Mouse (Mus musculus): ENCODE results near the gene Pgm2. TPM values are rescaled to one million over a fixed set of nuclear protein-coding genes. Genes with fewer than 3 reads are reported as not detected.

Gene Pgm2
- polyA plus RNA-seq (2016; fragmentation: Nextera tagmentation; extraction: Ambion mirVana) = 32.0 and 35.2 TPM in 2 replicates

DNA sequence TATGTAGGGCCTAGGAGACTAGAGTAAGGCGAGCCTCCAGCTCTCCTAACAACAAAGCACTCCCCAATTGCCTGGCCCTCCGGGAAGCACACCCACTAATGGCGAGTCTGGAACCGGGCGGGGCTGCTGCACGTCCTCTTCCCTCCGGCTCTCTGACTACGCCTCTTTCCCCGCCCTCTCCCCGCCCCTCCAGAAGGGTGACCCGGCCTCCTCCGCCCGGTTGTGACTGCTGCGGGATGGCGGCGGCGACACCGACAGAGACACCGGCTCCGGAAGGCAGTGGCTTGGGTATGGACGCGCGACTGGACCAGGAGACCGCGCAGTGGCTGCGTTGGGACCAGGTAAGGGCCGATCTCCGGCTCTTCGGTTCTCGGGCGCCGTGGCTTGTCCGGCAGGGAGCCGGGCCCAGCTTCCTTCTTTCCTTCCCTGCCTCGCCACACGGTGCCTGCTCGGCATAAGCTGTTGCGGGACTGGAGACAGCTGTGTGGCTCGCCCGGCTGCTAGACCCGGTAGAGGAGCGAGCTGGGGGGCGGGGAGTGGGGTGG lies at the start of gene Pgm2:
Pgm2 (plus strand) TSS at position 203 of the 545 bp plus-strand sequence.
- Histone ChIP-seq H3K36me3 (peaks cover 9% of the 10 kb centered on the region; the same call in 1 of the 2 replicates), H3K4me2 (peak within 1 kb of the TSS; percentile 83), H3K27me3 (no peaks in the 10 kb centered on the region), H3K4me1 (replicated peaks) (peaks cover 11% of the 10 kb centered on the region), H3K27ac (peak within 1 kb of the TSS; percentile 66), H3K9me3 (no peaks in the 10 kb centered on the region), H3K4me3 (replicated peaks) (peak within 1 kb of the TSS; percentile 74), H3K9ac (replicated peaks) (peak within 1 kb of the TSS; percentile 79)
- under 1% methylated on average over 43 of the region's 43 CpGs for WGBS
- ATAC-seq (ENCODE audit: insufficient number of reproducible peaks, insufficient read depth, low FRiP score, low TSS enrichment, low read depth) = peak; percentile 86

DNA sequence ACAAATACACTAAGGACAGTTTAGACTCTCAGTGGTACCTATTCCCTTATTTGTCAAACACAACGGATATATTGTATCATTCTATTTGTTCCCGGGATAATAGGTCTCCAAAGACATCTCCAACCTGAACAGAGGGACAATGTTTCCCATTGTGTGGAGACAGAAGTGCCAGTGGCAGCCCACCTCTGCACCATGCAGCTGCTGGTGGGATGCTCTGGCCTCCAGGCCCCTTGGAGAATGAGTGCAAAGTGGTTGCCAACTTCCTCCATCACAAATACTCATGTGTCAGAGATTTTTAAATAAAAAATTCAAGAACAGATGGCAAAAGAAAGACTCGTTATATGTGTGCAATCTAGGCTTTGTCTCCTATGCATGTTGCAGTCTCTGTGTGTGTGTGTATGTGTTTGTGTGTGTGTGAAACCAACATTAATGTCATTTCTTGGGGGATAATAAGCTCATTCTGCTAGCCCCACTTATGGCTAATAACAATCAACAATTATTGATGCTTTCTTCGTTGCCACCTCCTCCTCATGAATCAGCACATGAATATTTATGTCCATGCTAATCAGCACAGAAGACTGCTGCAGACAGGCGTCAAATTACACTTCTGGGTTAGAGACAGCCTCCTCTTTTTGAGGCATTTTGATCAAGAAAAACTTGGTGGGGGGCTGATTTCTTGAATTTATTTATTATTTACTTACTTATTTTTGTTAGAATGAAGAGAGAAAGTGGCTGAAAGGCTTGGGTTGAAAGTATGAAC lies 48.9 kb upstream of the Pgm2 start:
- Histone ChIP-seq H3K27me3 (no peaks in the 10 kb centered on the region), H3K9me3 (no peaks in the 10 kb centered on the region), H3K27ac (no peak overlapping the region), H3K4me3 (replicated peaks) (no peak overlapping the region), H3K9ac (replicated peaks) (no peak overlapping the region), H3K36me3 (no peaks in the 10 kb centered on the region), H3K4me2 (no peak overlapping the region), H3K4me1 (replicated peaks) (peaks cover 12% of the 10 kb centered on the region)
- ATAC-seq (ENCODE audit: insufficient number of reproducible peaks, insufficient read depth, low FRiP score, low TSS enrichment, low read depth) = no peak
- WGBS = 64% methylated on average over 5 of the region's 5 CpGs

DNA sequence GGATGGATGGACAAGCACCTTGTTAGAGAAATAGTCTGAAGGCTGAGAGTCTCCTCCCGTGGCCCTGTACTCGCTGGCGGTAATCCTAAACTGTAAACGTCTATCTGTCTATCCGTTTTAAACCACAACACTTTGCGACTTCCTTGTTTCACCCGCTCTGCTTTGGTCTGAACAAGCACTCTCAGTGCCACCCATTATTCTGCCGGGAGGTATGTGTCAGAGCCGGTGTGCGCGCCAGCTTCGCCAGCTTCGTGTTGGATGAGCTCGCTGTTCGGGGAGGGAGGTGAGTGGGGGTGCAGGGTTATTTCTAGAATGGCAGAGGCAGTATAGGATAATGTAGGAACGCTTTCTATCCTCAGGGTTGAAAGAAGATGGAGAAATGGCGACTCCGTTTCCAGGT lies 48.0 kb upstream of the Pgm2 start:
- H3K4me1 ChIP-seq (replicated peaks) = peaks cover 12% of the 10 kb centered on the region
- H3K36me3 ChIP-seq = no peaks in the 10 kb centered on the region
- no peaks in the 10 kb centered on the region for H3K9me3 ChIP-seq
- H3K9ac ChIP-seq (replicated peaks) = no peak overlapping the region
- H3K27ac ChIP-seq = no peak overlapping the region
- no peaks in the 10 kb centered on the region for H3K27me3 ChIP-seq
- ATAC-seq (ENCODE audit: insufficient number of reproducible peaks, insufficient read depth, low FRiP score, low TSS enrichment, low read depth) = no peak
- no peak overlapping the region for H3K4me2 ChIP-seq
- WGBS = 90% methylated on average over 18 of the region's 18 CpGs
- H3K4me3 ChIP-seq (replicated peaks) = no peak overlapping the region

DNA sequence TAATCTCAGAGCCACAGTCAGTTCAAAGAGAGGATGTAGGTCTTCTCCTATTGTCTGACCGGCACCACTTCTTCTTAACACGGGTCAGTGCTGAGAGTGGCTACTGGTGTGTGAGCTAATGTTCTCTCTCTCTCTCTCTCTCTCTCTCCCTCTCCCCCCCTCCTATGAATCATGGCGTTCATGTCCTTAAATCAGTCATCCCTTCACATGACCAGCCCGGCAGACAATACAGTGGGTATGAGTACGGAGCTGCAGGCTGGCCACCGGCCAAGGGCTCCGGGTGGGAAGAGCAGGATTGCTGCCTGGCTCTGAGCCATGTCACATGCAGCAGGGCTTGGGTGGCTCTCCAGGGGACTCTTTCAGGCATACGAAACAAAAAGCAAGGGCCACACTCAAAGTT lies 47.2 kb upstream of the Pgm2 start:
- H3K36me3 ChIP-seq = no peaks in the 10 kb centered on the region
- H3K27me3 ChIP-seq = no peaks in the 10 kb centered on the region
- H3K27ac ChIP-seq = no peak overlapping the region
- H3K4me2 ChIP-seq = no peak overlapping the region
- WGBS = 73% methylated on average over 8 of the region's 8 CpGs
- no peak overlapping the region for H3K4me3 ChIP-seq (replicated peaks)
- H3K9me3 ChIP-seq = no peaks in the 10 kb centered on the region
- no peak for ATAC-seq (ENCODE audit: insufficient number of reproducible peaks, insufficient read depth, low FRiP score, low TSS enrichment, low read depth)
- H3K4me1 ChIP-seq (replicated peaks) = peaks cover 12% of the 10 kb centered on the region
- no peak overlapping the region for H3K9ac ChIP-seq (replicated peaks)

DNA sequence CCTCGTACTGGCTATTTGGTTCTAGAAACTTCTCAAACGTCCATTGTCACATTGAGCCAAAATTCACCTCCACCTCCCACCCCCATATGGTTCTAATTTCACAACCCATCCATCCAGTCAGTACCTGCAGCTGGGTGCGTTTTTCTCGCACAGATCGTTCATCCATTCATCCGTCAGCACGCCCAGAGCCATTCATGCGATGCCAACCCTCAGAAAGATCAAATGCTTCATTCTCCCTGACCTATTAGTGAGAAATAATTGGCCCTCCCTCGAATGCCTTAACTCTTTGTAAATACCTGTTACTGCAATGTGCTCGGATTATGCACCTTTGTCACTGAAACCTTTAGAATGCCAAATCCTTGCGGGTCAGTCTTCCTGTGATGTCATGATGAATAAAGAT lies 45.8 kb upstream of the Pgm2 start:
- Histone ChIP-seq H3K4me2 (no peak overlapping the region), H3K4me3 (replicated peaks) (no peak overlapping the region), H3K36me3 (no peaks in the 10 kb centered on the region), H3K27ac (no peak overlapping the region), H3K4me1 (replicated peaks) (peaks cover 12% of the 10 kb centered on the region), H3K9me3 (0 out of 2 replicates have a peak, but pooled peaks cover 3% of the 10 kb centered on the region), H3K27me3 (no peaks in the 10 kb centered on the region), H3K9ac (replicated peaks) (no peak overlapping the region)
- 49% methylated on average over 11 of the region's 11 CpGs for WGBS
- ATAC-seq (ENCODE audit: insufficient number of reproducible peaks, insufficient read depth, low FRiP score, low TSS enrichment, low read depth) = no peak

DNA sequence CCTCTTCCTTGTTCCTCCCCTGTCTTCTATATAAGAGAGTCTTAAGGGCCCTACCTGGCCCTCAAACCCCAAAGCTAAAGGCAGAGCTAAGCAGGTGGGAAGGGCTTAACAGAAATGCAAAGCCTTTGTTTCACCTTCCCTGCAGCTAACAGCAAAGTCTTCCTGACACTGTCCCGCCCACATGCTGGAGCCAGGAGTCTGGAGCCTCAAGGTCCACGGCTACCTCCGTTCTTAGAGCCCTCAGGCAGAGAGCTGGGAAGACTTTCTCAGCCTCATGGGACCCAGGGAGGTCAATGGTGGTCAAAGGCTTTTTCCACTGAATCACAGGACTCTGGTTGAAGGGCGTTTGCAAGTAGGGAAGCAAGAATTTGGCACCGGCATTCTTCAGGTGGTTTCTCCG lies 44.8 kb upstream of the Pgm2 start:
- H3K4me2 ChIP-seq = no peak overlapping the region
- H3K36me3 ChIP-seq = no peaks in the 10 kb centered on the region
- no peak for ATAC-seq (ENCODE audit: insufficient number of reproducible peaks, insufficient read depth, low FRiP score, low TSS enrichment, low read depth)
- H3K27ac ChIP-seq = no peak overlapping the region
- no peak overlapping the region for H3K4me3 ChIP-seq (replicated peaks)
- WGBS = 58% methylated on average over 6 of the region's 6 CpGs
- peaks cover 12% of the 10 kb centered on the region for H3K4me1 ChIP-seq (replicated peaks)
- 0 out of 2 replicates have a peak, but pooled peaks cover 3% of the 10 kb centered on the region for H3K9me3 ChIP-seq
- H3K9ac ChIP-seq (replicated peaks) = no peak overlapping the region
- no peaks in the 10 kb centered on the region for H3K27me3 ChIP-seq

DNA sequence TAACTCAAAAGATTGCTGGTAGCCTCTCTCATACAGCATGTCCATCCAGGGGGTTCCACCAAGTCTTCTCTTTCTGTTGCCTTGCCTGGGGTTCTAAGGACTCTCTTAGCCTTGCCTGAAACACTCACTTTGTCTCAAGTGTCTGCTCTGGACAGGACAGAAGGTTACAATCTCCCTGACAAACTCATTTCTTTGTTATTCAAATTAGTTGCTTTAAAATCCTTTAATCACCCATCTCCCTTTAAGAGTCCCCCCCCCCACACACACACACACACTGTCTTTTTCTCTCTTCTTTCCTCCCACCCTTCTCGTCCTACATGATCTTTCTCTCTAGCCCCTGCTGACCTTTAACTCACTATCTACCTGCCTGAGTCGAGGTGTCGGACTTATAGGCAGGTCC lies 44.1 kb upstream of the Pgm2 start:
- H3K9ac ChIP-seq (replicated peaks) = no peak overlapping the region
- no peak overlapping the region for H3K4me2 ChIP-seq
- WGBS = 65% methylated on average over 3 of the region's 3 CpGs
- no peak for ATAC-seq (ENCODE audit: insufficient number of reproducible peaks, insufficient read depth, low FRiP score, low TSS enrichment, low read depth)
- no peaks in the 10 kb centered on the region for H3K36me3 ChIP-seq
- peaks cover 12% of the 10 kb centered on the region for H3K4me1 ChIP-seq (replicated peaks)
- 0 out of 2 replicates have a peak, but pooled peaks cover 3% of the 10 kb centered on the region for H3K9me3 ChIP-seq
- no peak overlapping the region for H3K27ac ChIP-seq
- H3K4me3 ChIP-seq (replicated peaks) = no peak overlapping the region
- H3K27me3 ChIP-seq = no peaks in the 10 kb centered on the region

DNA sequence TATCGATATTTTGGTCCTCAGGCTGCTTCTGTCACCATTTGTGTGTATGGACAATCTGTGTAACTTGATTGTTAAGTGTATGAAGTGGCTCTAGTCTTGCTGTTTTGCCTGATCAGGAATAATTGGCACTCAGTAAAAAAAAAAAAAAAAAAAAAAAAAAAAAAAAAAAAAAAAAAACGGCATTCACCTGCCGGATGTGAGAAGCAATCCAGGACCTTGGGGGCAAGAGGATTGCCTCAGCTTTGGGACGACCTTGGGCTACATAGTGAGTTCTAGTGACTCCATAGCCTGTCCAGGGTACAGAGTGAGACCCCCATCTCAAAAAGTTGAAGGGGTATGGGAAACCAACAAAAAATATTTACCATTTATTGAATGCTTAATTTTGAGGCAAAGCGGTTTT lies 43.5 kb upstream of the Pgm2 start:
- ATAC-seq (ENCODE audit: insufficient number of reproducible peaks, insufficient read depth, low FRiP score, low TSS enrichment, low read depth) = no peak
- Histone ChIP-seq H3K4me2 (no peak overlapping the region), H3K9ac (replicated peaks) (no peak overlapping the region), H3K4me3 (replicated peaks) (no peak overlapping the region), H3K27ac (no peak overlapping the region), H3K9me3 (0 out of 2 replicates have a peak, but pooled peaks cover 3% of the 10 kb centered on the region), H3K36me3 (no peaks in the 10 kb centered on the region), H3K27me3 (no peaks in the 10 kb centered on the region), H3K4me1 (replicated peaks) (peaks cover 10% of the 10 kb centered on the region)
- 91% methylated on average over 5 of the region's 5 CpGs for WGBS

DNA sequence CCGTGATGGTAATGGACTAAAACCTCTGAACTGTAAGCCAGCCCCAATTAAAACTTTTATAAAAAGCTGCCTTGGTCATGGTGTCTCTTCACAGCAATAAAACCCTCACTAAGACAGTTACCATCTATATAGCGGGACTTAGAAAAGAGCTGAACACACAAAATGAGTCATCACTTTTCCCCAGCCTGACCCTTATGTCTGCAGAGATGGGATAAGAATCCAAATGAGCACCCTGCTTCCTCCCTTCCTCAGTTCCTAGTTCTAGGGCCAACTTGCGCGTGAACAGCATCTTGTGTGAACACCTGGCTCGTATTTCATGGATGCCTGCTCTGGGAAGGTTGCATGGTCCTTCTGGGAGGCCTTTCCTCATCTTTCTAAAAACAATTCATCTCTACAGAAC lies 39.7 kb upstream of the Pgm2 start:
- 78% methylated on average over 5 of the region's 5 CpGs for whole genome bisulfite sequencing
- Histone ChIP-seq H3K4me3 (replicated peaks) (no peak overlapping the region), H3K36me3 (no peaks in the 10 kb centered on the region), H3K4me2 (no peak overlapping the region), H3K9ac (replicated peaks) (no peak overlapping the region), H3K27me3 (no peaks in the 10 kb centered on the region), H3K27ac (no peak overlapping the region), H3K9me3 (peaks cover 8% of the 10 kb centered on the region), H3K4me1 (replicated peaks) (no peaks in the 10 kb centered on the region)
- no peak for ATAC-seq (ENCODE audit: insufficient number of reproducible peaks, insufficient read depth, low FRiP score, low TSS enrichment, low read depth)

DNA sequence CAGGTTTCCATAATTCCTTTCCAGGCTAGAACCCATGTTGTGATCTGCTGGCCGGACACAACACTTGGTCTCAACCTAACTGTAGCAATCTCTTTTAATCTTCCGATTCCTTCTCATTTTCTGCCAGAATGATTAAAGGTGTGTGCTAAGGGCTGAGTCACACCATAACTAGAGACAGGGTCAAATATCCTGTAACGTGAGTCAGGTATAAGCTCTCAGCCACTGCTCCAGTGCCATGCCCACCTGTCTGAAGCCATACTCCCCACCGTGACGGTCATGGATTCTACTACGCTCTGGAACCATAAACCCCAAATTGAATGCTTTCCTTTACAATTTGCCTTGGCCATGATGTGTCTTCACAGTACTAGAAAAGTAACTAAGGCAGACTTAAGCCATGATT lies 36.5 kb upstream of the Pgm2 start:
- H3K27me3 ChIP-seq = no peaks in the 10 kb centered on the region
- H3K9me3 ChIP-seq = peaks cover 8% of the 10 kb centered on the region
- H3K4me3 ChIP-seq (replicated peaks) = no peak overlapping the region
- no peak overlapping the region for H3K9ac ChIP-seq (replicated peaks)
- H3K4me1 ChIP-seq (replicated peaks) = no peaks in the 10 kb centered on the region
- no peak overlapping the region for H3K27ac ChIP-seq
- 86% methylated on average over 6 of the region's 6 CpGs for WGBS
- no peak for ATAC-seq (ENCODE audit: insufficient number of reproducible peaks, insufficient read depth, low FRiP score, low TSS enrichment, low read depth)
- no peaks in the 10 kb centered on the region for H3K36me3 ChIP-seq
- no peak overlapping the region for H3K4me2 ChIP-seq

DNA sequence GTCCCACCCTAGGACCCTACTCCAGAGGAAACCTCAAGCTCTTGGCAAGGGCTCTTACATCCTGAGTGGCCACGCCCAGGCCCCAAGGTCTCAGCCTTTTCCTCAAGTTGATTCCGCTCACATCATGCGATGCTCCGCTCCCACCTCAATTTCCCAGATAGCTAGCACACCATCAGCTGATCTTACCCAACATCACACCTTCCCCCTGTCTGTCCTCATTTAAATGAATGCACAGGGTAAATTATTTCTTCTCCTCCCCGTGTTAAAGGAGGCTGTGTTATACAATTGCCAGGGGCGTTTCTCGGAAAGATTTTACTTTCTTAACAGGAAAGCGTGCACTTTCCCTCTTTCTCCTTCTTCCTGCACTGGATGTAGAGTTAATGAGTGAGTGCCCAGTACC lies 31.9 kb upstream of the Pgm2 start:
- WGBS = 90% methylated on average over 8 of the region's 8 CpGs
- Histone ChIP-seq H3K9me3 (no peaks in the 10 kb centered on the region), H3K27me3 (no peaks in the 10 kb centered on the region), H3K4me1 (replicated peaks) (no peaks in the 10 kb centered on the region), H3K9ac (replicated peaks) (no peak overlapping the region), H3K4me2 (no peak overlapping the region), H3K4me3 (replicated peaks) (no peak overlapping the region), H3K36me3 (no peaks in the 10 kb centered on the region), H3K27ac (no peak overlapping the region)
- no peak for ATAC-seq (ENCODE audit: insufficient number of reproducible peaks, insufficient read depth, low FRiP score, low TSS enrichment, low read depth)

DNA sequence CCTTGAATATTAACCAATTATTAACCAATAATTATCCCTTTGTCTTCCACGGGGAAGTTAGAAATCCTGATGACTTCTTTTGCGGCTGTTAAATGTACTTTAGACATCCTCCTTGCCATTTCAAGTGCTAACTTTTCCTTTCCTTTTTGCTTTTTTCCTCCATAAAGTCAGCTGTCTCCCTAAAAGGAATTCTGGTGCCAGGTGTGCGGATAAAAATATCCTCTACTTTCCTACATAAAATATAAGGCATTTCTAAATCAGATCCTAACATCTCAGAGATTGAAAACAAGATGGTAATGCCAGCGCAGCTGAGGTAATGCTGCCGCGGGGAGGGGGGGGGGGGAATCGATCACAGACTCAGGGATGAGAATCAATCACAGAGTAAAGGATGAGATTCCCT lies 31.1 kb upstream of the Pgm2 start:
- Histone ChIP-seq H3K4me2 (no peak overlapping the region), H3K27me3 (no peaks in the 10 kb centered on the region), H3K27ac (no peak overlapping the region), H3K36me3 (no peaks in the 10 kb centered on the region), H3K9ac (replicated peaks) (no peak overlapping the region), H3K9me3 (no peaks in the 10 kb centered on the region), H3K4me1 (replicated peaks) (no peaks in the 10 kb centered on the region), H3K4me3 (replicated peaks) (no peak overlapping the region)
- no peak for ATAC-seq (ENCODE audit: insufficient number of reproducible peaks, insufficient read depth, low FRiP score, low TSS enrichment, low read depth)
- 82% methylated on average over 7 of the region's 7 CpGs for WGBS

Measured in limb, embryonic 12.5 days (tissue).